Mouse (Mus musculus): ENCODE measurements around the gene Zfp760. TPM values are rescaled to one million over a fixed set of nuclear protein-coding genes. Genes with fewer than 3 reads are reported as not detected.
"Not testable (repeated sequence)": the region's sequence is repeated elsewhere in the genome, so short reads cannot be mapped to it uniquely, and the experiment has no call there.

The Zfp760 gene
- polyA plus RNA-seq, 1 experiment from 2014 or later: 6.7 TPM

DNA sequence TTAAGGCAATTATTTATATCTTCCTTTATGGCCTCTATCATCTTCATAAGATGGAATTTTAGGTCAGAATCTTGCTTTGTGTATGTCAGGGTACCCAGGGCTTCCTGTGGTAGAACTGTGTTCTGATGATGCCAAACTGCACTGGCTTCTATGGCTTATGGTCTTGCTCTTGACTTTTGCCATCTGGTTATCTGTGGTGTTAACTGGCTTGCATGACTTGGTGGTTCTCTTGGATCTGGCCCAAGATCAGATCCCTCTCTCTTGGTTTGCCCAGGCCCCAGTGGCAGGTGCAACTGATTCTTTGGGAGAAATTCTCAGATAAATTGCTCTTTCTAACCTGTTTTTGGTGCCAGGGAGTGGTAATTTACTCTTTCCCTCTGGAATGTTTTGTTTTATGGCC lies 11.5 kb upstream of the Zfp760 start:
- Histone ChIP-seq H3K4me1 (ENCODE audit: insufficient read depth, low read depth, low read length) (no peaks in the 10 kb centered on the region), H3K4me3 (ENCODE audit: low read depth, low read length) (no peak overlapping the region), H3K27ac (ENCODE audit: low read length) (no peak overlapping the region), H3K9me3 (ENCODE audit: low read length) (no peaks in the 10 kb centered on the region), H3K4me2 (replicated peaks; ENCODE audit: low read depth, low read length) (no peak overlapping the region), H3K36me3 (ENCODE audit: insufficient read depth, low read length) (no peaks in the 10 kb centered on the region), H3K9ac (replicated peaks; ENCODE audit: low read depth) (no peak overlapping the region), H3K27me3 (replicated peaks; ENCODE audit: insufficient read depth, low read length) (no peaks in the 10 kb centered on the region)
- TF ChIP-seq EP300 (IDR thresholded peaks at IDR 0.05) (no peak), CTCF (IDR thresholded peaks at IDR 0.05) (no peak)
- ATAC-seq: no peak
- no peak for DNase-seq (ENCODE audit: low spot score)

- H3K4me2 ChIP-seq (replicated peaks; ENCODE audit: low read depth, low read length): no peak overlapping the region
- H3K36me3 ChIP-seq (ENCODE audit: insufficient read depth, low read length): no peaks in the 10 kb centered on the region
- no peak overlapping the region for H3K27ac ChIP-seq (ENCODE audit: low read length)
- no peaks in the 10 kb centered on the region for H3K27me3 ChIP-seq (replicated peaks; ENCODE audit: insufficient read depth, low read length)
- H3K4me3 ChIP-seq (ENCODE audit: low read depth, low read length): no peak overlapping the region
- TF ChIP-seq EP300 (IDR thresholded peaks at IDR 0.05) (no peak), CTCF (IDR thresholded peaks at IDR 0.05) (no peak)
- no peaks in the 10 kb centered on the region for H3K9me3 ChIP-seq (ENCODE audit: low read length)
- WGBS: 46% methylated on average over 5 of the region's 5 CpGs
- H3K4me1 ChIP-seq (ENCODE audit: insufficient read depth, low read depth, low read length): no peaks in the 10 kb centered on the region
- DNase-seq (ENCODE audit: low spot score): no peak
- no peak for ATAC-seq
- H3K9ac ChIP-seq (replicated peaks; ENCODE audit: low read depth): no peak overlapping the region
These were observed 5.0 kb upstream of the Zfp760 start for GRCm38 (mm10) chr17:21702281-21703240.

- Histone ChIP-seq H3K4me1 (ENCODE audit: insufficient read depth, low read depth, low read length) (no peaks in the 10 kb centered on the region), H3K9ac (replicated peaks; ENCODE audit: low read depth) (no peak overlapping the region), H3K4me2 (replicated peaks; ENCODE audit: low read depth, low read length) (no peak overlapping the region), H3K4me3 (ENCODE audit: low read depth, low read length) (no peak overlapping the region), H3K27me3 (replicated peaks; ENCODE audit: insufficient read depth, low read length) (no peaks in the 10 kb centered on the region), H3K9me3 (ENCODE audit: low read length) (no peaks in the 10 kb centered on the region), H3K27ac (ENCODE audit: low read length) (no peak overlapping the region), H3K36me3 (ENCODE audit: insufficient read depth, low read length) (no peaks in the 10 kb centered on the region)
- no peak for TF ChIP-seq EP300 (IDR thresholded peaks at IDR 0.05)
- TF ChIP-seq CTCF (IDR thresholded peaks at IDR 0.05): no peak
- DNase-seq (ENCODE audit: low spot score) (no peak), ATAC-seq (no peak)
- WGBS: 66% methylated on average over 1 of the region's 1 CpGs
These were observed 4.1 kb upstream of the Zfp760 start for GRCm38 (mm10) chr17:21703414-21703813.

- peak overlapping the region; percentile 49 for H3K4me2 ChIP-seq (replicated peaks; ENCODE audit: low read depth, low read length)
- H3K27me3 ChIP-seq (replicated peaks; ENCODE audit: insufficient read depth, low read length): no peaks in the 10 kb centered on the region
- peak; percentile 44 for DNase-seq (ENCODE audit: low spot score)
- 16% methylated on average over 2 of the region's 2 CpGs for WGBS
- H3K27ac ChIP-seq (ENCODE audit: low read length): no peak overlapping the region
- no peaks in the 10 kb centered on the region for H3K9me3 ChIP-seq (ENCODE audit: low read length)
- TF ChIP-seq EP300 (IDR thresholded peaks at IDR 0.05) (no peak), CTCF (IDR thresholded peaks at IDR 0.05) (no peak)
- no peak for ATAC-seq
- no peaks in the 10 kb centered on the region for H3K4me1 ChIP-seq (ENCODE audit: insufficient read depth, low read depth, low read length)
- H3K9ac ChIP-seq (replicated peaks; ENCODE audit: low read depth): no peak overlapping the region
- H3K36me3 ChIP-seq (ENCODE audit: insufficient read depth, low read length): no peaks in the 10 kb centered on the region
- peak overlapping the region; percentile 41; the same call in 1 of the 2 replicates for H3K4me3 ChIP-seq (ENCODE audit: low read depth, low read length)
These were observed 860 bp downstream of the Zfp760 start for GRCm38 (mm10) chr17:21708401-21708800.

- ATAC-seq; H3K4me2 ChIP-seq (replicated peaks; ENCODE audit: low read depth, low read length); H3K36me3 ChIP-seq (ENCODE audit: insufficient read depth, low read length); H3K27ac ChIP-seq (ENCODE audit: low read length); H3K4me3 ChIP-seq (ENCODE audit: low read depth, low read length); DNase-seq (ENCODE audit: low spot score); H3K9ac ChIP-seq (replicated peaks; ENCODE audit: low read depth); H3K9me3 ChIP-seq (ENCODE audit: low read length); H3K4me1 ChIP-seq (ENCODE audit: insufficient read depth, low read depth, low read length); H3K27me3 ChIP-seq (replicated peaks; ENCODE audit: insufficient read depth, low read length): not testable (repeated sequence)
- 96% methylated on average over 6 of the region's 22 CpGs for WGBS
These were observed 23.0 kb downstream of the Zfp760 start, which contains the start of gene Zfp229 for GRCm38 (mm10) chr17:21730495-21730894. Gene Zfp229 (plus strand): TSS chr17:21730795.

GRCm38 (mm10) chr17:21733049-21733448 lies 25.5 kb downstream of the Zfp760 start:
- TF ChIP-seq CTCF (IDR thresholded peaks at IDR 0.05) (no peak), EP300 (IDR thresholded peaks at IDR 0.05) (no peak)
- H3K27ac ChIP-seq (ENCODE audit: low read length): peak overlapping the region; percentile 73
- H3K36me3 ChIP-seq (ENCODE audit: insufficient read depth, low read length): peaks cover 3% of the 10 kb centered on the region; the same call in 1 of the 2 replicates
- WGBS: 49% methylated on average over 4 of the region's 4 CpGs
- peak overlapping the region; percentile 60 for H3K4me2 ChIP-seq (replicated peaks; ENCODE audit: low read depth, low read length)
- H3K4me3 ChIP-seq (ENCODE audit: low read depth, low read length): peak overlapping the region; percentile 73
- H3K9ac ChIP-seq (replicated peaks; ENCODE audit: low read depth): no peak overlapping the region
- no peaks in the 10 kb centered on the region for H3K9me3 ChIP-seq (ENCODE audit: low read length)
- peak; percentile 12 for DNase-seq (ENCODE audit: low spot score)
- H3K4me1 ChIP-seq (ENCODE audit: insufficient read depth, low read depth, low read length): no peaks in the 10 kb centered on the region; the same call in 1 of the 2 replicates
- ATAC-seq: no peak; the same call in 1 of the 2 replicates
- no peaks in the 10 kb centered on the region for H3K27me3 ChIP-seq (replicated peaks; ENCODE audit: insufficient read depth, low read length)

Data from lung, postnatal 0 days (tissue).